Mouse (Mus musculus): ENCODE data around the gene Rbm28. TPM values are rescaled to one million over a fixed set of nuclear protein-coding genes. Genes with fewer than 3 reads are reported as not detected.

Rbm28 gene
- 10 to 100 TPM; 67.8 to 72.2 TPM for total RNA-seq (2023)

GRCm38 (mm10) chr6:29164314-29165244 is at the start of gene Rbm28:
Rbm28 (minus strand) TSS chr6:29165006.

GRCm38 (mm10) chr6:29178888-29179658 is 14.3 kb upstream of the Rbm28 start, which contains the start of gene Prrt4:
Prrt4 (minus strand) TSS chr6:29179584.

Other genes with a start within 250 kb of the Rbm28 start
- gene Lep, start 104.8 kb downstream of the Rbm28 start, total RNA-seq (2023): not detected
- under 1 TPM; 0.15 TPM for gene Prrt4, start 14.6 kb upstream of the Rbm28 start, total RNA-seq (2023)
- 100 to 1,000 TPM; 130 to 147 TPM for gene Impdh1, start 51.4 kb upstream of the Rbm28 start, total RNA-seq (2023)
- 10 to 100 TPM; 11.1 to 12.2 TPM for gene Hilpda, start 107.5 kb upstream of the Rbm28 start, total RNA-seq (2023)
- 1 to 10 TPM; 1.3 to 1.5 TPM for gene Fam71f2, start 114.6 kb upstream of the Rbm28 start, total RNA-seq (2023)
- gene Fam71f1, start 154.1 kb upstream of the Rbm28 start, total RNA-seq (2023): not detected
- 10 to 100 TPM; 58.1 to 65.7 TPM for gene Calu, start 183.1 kb upstream of the Rbm28 start, total RNA-seq (2023)
- gene Opn1sw, start 223.5 kb upstream of the Rbm28 start, total RNA-seq (2023): not detected
- gene Ccdc136, start 231.3 kb upstream of the Rbm28 start, total RNA-seq (2023): 1 to 10 TPM in 1 of 2 experiments, under 1 TPM in 1; 0.21 to 1.7 TPM